Mouse (Mus musculus): ENCODE results near the gene Ttc30a2. TPM values are rescaled to one million over a fixed set of nuclear protein-coding genes. Genes with fewer than 3 reads are reported as not detected.

The Ttc30a2 gene
- polyA plus RNA-seq, 1 experiment from 2014 or later, result 0.68 TPM

GRCm38 (mm10) chr2:75974131-75974530 lies 3.8 kb downstream of the Ttc30a2 start:
- 77% methylated on average over 9 of the region's 9 CpGs for WGBS
- no peak for ATAC-seq (replicated peaks)
- H3K9ac ChIP-seq, result no peak overlapping the region
- H3K4me3 ChIP-seq, result no peak overlapping the region
- no peaks in the 10 kb centered on the region for H3K27me3 ChIP-seq (replicated peaks)
- no peak overlapping the region for H3K27ac ChIP-seq
- no peaks in the 10 kb centered on the region for H3K4me1 ChIP-seq
- no peaks in the 10 kb centered on the region for H3K9me3 ChIP-seq
- H3K36me3 ChIP-seq (replicated peaks), result no peaks in the 10 kb centered on the region
- H3K4me2 ChIP-seq, result no peak overlapping the region

- Histone ChIP-seq H3K36me3 (replicated peaks) (no peaks in the 10 kb centered on the region), H3K27ac (no peak overlapping the region), H3K4me2 (peak overlapping the region; percentile 39), H3K4me1 (peaks cover 15% of the 10 kb centered on the region), H3K9ac (no peak overlapping the region), H3K9me3 (no peaks in the 10 kb centered on the region), H3K4me3 (no peak overlapping the region), H3K27me3 (replicated peaks) (no peaks in the 10 kb centered on the region)
- 20% methylated on average over 5 of the region's 5 CpGs for WGBS
- peak; percentile 65 for ATAC-seq (replicated peaks)
Measured at GRCm38 (mm10) chr2:75964972-75965371, 13.0 kb downstream of the Ttc30a2 start.

- ATAC-seq (replicated peaks), result peak; percentile 52
- H3K4me1 ChIP-seq, result peaks cover 19% of the 10 kb centered on the region
- H3K4me3 ChIP-seq, result no peak overlapping the region
- no peaks in the 10 kb centered on the region for H3K27me3 ChIP-seq (replicated peaks)
- no peaks in the 10 kb centered on the region for H3K9me3 ChIP-seq
- peak overlapping the region; percentile 39 for H3K4me2 ChIP-seq
- H3K36me3 ChIP-seq (replicated peaks), result no peaks in the 10 kb centered on the region
- no peak overlapping the region for H3K9ac ChIP-seq
- 14% methylated on average over 14 of the region's 14 CpGs for WGBS
- H3K27ac ChIP-seq, result no peak overlapping the region
Measured at GRCm38 (mm10) chr2:75964512-75964911, 13.5 kb downstream of the Ttc30a2 start.

- 74% methylated on average over 5 of the region's 5 CpGs for WGBS
- Histone ChIP-seq H3K9me3 (no peaks in the 10 kb centered on the region), H3K4me3 (no peak overlapping the region)
Measured at GRCm38 (mm10) chr2:75964051-75964450, 13.9 kb downstream of the Ttc30a2 start.

GRCm38 (mm10) chr2:75963211-75963840 lies 14.6 kb downstream of the Ttc30a2 start:
- H3K4me1 ChIP-seq, result peaks cover 24% of the 10 kb centered on the region
- H3K36me3 ChIP-seq (replicated peaks), result no peaks in the 10 kb centered on the region
- H3K4me3 ChIP-seq, result no peak overlapping the region
- WGBS, result 37% methylated on average over 10 of the region's 10 CpGs
- no peaks in the 10 kb centered on the region for H3K9me3 ChIP-seq
- no peaks in the 10 kb centered on the region for H3K27me3 ChIP-seq (replicated peaks)
- no peak overlapping the region for H3K9ac ChIP-seq
- H3K27ac ChIP-seq, result no peak overlapping the region
- no peak overlapping the region for H3K4me2 ChIP-seq
- no peak for ATAC-seq (replicated peaks)

More at GRCm38 (mm10) chr2:75964051-75964450, 13.9 kb downstream of the Ttc30a2 start:
- no peaks in the 10 kb centered on the region for H3K36me3 ChIP-seq (replicated peaks)
- H3K4me2 ChIP-seq, result peak overlapping the region; percentile 39; the same call in 1 of the 2 replicates
- peaks cover 24% of the 10 kb centered on the region for H3K4me1 ChIP-seq
- no peak for ATAC-seq (replicated peaks)
- no peaks in the 10 kb centered on the region for H3K27me3 ChIP-seq (replicated peaks)
- no peak overlapping the region for H3K27ac ChIP-seq
- H3K9ac ChIP-seq, result no peak overlapping the region

- H3K4me1 ChIP-seq, result peaks cover 24% of the 10 kb centered on the region
- H3K36me3 ChIP-seq (replicated peaks), result no peaks in the 10 kb centered on the region
- H3K9me3 ChIP-seq, result no peaks in the 10 kb centered on the region
- H3K4me3 ChIP-seq, result no peak overlapping the region
- 51% methylated on average over 15 of the region's 15 CpGs for WGBS
- ATAC-seq (replicated peaks), result no peak
- H3K27ac ChIP-seq, result peak overlapping the region; percentile 26; the same call in 1 of the 2 replicates
- peak overlapping the region; percentile 35 for H3K4me2 ChIP-seq
- H3K9ac ChIP-seq, result no peak overlapping the region
- H3K27me3 ChIP-seq (replicated peaks), result no peaks in the 10 kb centered on the region
Measured at GRCm38 (mm10) chr2:75960366-75961330, 17.3 kb downstream of the Ttc30a2 start.

- ATAC-seq (replicated peaks), result peak; percentile 71; the same call in 1 of the 2 replicates
- Histone ChIP-seq H3K36me3 (replicated peaks) (no peaks in the 10 kb centered on the region), H3K4me2 (peak overlapping the region; percentile 35), H3K9me3 (no peaks in the 10 kb centered on the region), H3K27me3 (replicated peaks) (no peaks in the 10 kb centered on the region), H3K4me1 (peaks cover 23% of the 10 kb centered on the region), H3K4me3 (0 out of 2 replicates have a peak overlapping the region, but pooled peaks have one; percentile 0), H3K9ac (no peak overlapping the region), H3K27ac (peak overlapping the region; percentile 26; the same call in 1 of the 2 replicates)
- 8% methylated on average over 15 of the region's 15 CpGs for WGBS
Measured at GRCm38 (mm10) chr2:75959850-75960365, 18.1 kb downstream of the Ttc30a2 start.

- Histone ChIP-seq H3K36me3 (replicated peaks) (no peaks in the 10 kb centered on the region), H3K4me3 (0 out of 2 replicates have a peak overlapping the region, but pooled peaks have one; percentile 0), H3K4me1 (peaks cover 17% of the 10 kb centered on the region), H3K27me3 (replicated peaks) (no peaks in the 10 kb centered on the region), H3K9me3 (no peaks in the 10 kb centered on the region), H3K27ac (peak overlapping the region; percentile 26; the same call in 1 of the 2 replicates), H3K4me2 (peak overlapping the region; percentile 35), H3K9ac (no peak overlapping the region)
- 19% methylated on average over 18 of the region's 18 CpGs for WGBS
- ATAC-seq (replicated peaks), result peak; percentile 52; the same call in 1 of the 2 replicates
Measured at GRCm38 (mm10) chr2:75959183-75959849, 18.7 kb downstream of the Ttc30a2 start.

GRCm38 (mm10) chr2:75955709-75956108 lies 22.3 kb downstream of the Ttc30a2 start:
- H3K4me3 ChIP-seq, result no peak overlapping the region
- H3K4me1 ChIP-seq, result peaks cover 16% of the 10 kb centered on the region
- H3K9me3 ChIP-seq, result no peaks in the 10 kb centered on the region
- H3K4me2 ChIP-seq, result no peak overlapping the region
- no peak overlapping the region for H3K9ac ChIP-seq
- WGBS, result 53% methylated on average over 14 of the region's 14 CpGs
- H3K27ac ChIP-seq, result no peak overlapping the region
- no peak for ATAC-seq (replicated peaks)
- no peaks in the 10 kb centered on the region for H3K27me3 ChIP-seq (replicated peaks)
- no peaks in the 10 kb centered on the region for H3K36me3 ChIP-seq (replicated peaks)

- Histone ChIP-seq H3K9me3 (no peaks in the 10 kb centered on the region), H3K27me3 (replicated peaks) (no peaks in the 10 kb centered on the region), H3K4me1 (no peaks in the 10 kb centered on the region), H3K27ac (no peak overlapping the region), H3K9ac (no peak overlapping the region), H3K4me2 (no peak overlapping the region), H3K36me3 (replicated peaks) (no peaks in the 10 kb centered on the region), H3K4me3 (no peak overlapping the region)
- no peak for ATAC-seq (replicated peaks)
- 94% methylated on average over 5 of the region's 5 CpGs for WGBS
Measured at GRCm38 (mm10) chr2:75953320-75953719, 24.6 kb downstream of the Ttc30a2 start.

- no peaks in the 10 kb centered on the region for H3K4me1 ChIP-seq
- no peak overlapping the region for H3K4me2 ChIP-seq
- no peak overlapping the region for H3K9ac ChIP-seq
- no peak for ATAC-seq (replicated peaks)
- no peak overlapping the region for H3K4me3 ChIP-seq
- 91% methylated on average over 8 of the region's 8 CpGs for WGBS
- H3K9me3 ChIP-seq, result no peaks in the 10 kb centered on the region
- no peak overlapping the region for H3K27ac ChIP-seq
- no peaks in the 10 kb centered on the region for H3K27me3 ChIP-seq (replicated peaks)
- H3K36me3 ChIP-seq (replicated peaks), result no peaks in the 10 kb centered on the region
Measured at GRCm38 (mm10) chr2:75950685-75951084, 27.3 kb downstream of the Ttc30a2 start.
